Mouse (Mus musculus) kidney, embryonic 15.5 days (tissue): ENCODE data around the gene Hist1h3e. TPM values are rescaled to one million over a fixed set of nuclear protein-coding genes. Genes with fewer than 3 reads are reported as not detected.
"Not testable (repeated sequence)": the region's sequence is repeated elsewhere in the genome, so short reads cannot be mapped to it uniquely, and the experiment has no call there.

Source experiments
- ATAC-seq: fragments of 200-750 bp; cut with Nextera tagmentation; replicated peaks from 2 replicates; pipeline ENCODE4 v1.8.0; 2017; ENCODE audit warnings: moderate TSS enrichment; ENCODE audit not compliant: low FRiP score
- H3K27ac ChIP-seq: fragments of 300-500 bp; sonication (generic); 2 replicates; pipeline ENCODE4 v1.5.1; 2015; ENCODE audit warnings: mild to moderate bottlenecking, inconsistent platforms
- H3K27me3 ChIP-seq: fragments of 300-500 bp; sonication (generic); 2 replicates; pipeline ENCODE4 v1.6.1; 2015; ENCODE audit warnings: inconsistent platforms
- H3K36me3 ChIP-seq: fragments of 300-500 bp; sonication (generic); 2 replicates; pipeline ENCODE4 v1.6.1; 2015; ENCODE audit warnings: inconsistent platforms
- H3K4me1 ChIP-seq: fragments of 300-500 bp; sonication (generic); 2 replicates; pipeline ENCODE4 v1.6.1; 2015; ENCODE audit warnings: inconsistent platforms
- H3K4me2 ChIP-seq: fragments of 300-500 bp; sonication (generic); 2 replicates; pipeline ENCODE4 v1.6.1; 2015; ENCODE audit warnings: moderate library complexity, mild to moderate bottlenecking, inconsistent platforms
- H3K4me3 ChIP-seq: fragments of 300-500 bp; sonication (generic); replicated peaks from 2 replicates; pipeline ENCODE4 v1.5.1; 2015; ENCODE audit warnings: mild to moderate bottlenecking, inconsistent platforms
- H3K9ac ChIP-seq: fragments of 300-500 bp; sonication (generic); 2 replicates; pipeline ENCODE4 v1.6.1; 2015; ENCODE audit warnings: mild to moderate bottlenecking, inconsistent platforms
- H3K9me3 ChIP-seq: fragments of 300-500 bp; sonication (generic); replicated peaks from 2 replicates; pipeline ENCODE4 v1.6.1; 2016; ENCODE audit warnings: inconsistent platforms
- WGBS: fragments of 180-500 bp; shearing (Covaris S2); methylation state at CpG from one replicate; pipeline ENCODE4 v1.1.7; 2015; ENCODE audit warnings: mixed read lengths; 5-methylcytosine and 5-hydroxymethylcytosine counted together
- polyA plus RNA-seq: library from polyadenylated mRNA; unstranded; fragments of >200 nt; fragmentation: Nextera tagmentation; extraction: Ambion mirVana; gene quantifications from 2 replicates; pipeline ENCODE4 v1.2.1, GENCODE M21; 2015

Gene Hist1h3e
- polyA plus RNA-seq, 1 experiment from 2014 or later: 6.5 TPM

DNA sequence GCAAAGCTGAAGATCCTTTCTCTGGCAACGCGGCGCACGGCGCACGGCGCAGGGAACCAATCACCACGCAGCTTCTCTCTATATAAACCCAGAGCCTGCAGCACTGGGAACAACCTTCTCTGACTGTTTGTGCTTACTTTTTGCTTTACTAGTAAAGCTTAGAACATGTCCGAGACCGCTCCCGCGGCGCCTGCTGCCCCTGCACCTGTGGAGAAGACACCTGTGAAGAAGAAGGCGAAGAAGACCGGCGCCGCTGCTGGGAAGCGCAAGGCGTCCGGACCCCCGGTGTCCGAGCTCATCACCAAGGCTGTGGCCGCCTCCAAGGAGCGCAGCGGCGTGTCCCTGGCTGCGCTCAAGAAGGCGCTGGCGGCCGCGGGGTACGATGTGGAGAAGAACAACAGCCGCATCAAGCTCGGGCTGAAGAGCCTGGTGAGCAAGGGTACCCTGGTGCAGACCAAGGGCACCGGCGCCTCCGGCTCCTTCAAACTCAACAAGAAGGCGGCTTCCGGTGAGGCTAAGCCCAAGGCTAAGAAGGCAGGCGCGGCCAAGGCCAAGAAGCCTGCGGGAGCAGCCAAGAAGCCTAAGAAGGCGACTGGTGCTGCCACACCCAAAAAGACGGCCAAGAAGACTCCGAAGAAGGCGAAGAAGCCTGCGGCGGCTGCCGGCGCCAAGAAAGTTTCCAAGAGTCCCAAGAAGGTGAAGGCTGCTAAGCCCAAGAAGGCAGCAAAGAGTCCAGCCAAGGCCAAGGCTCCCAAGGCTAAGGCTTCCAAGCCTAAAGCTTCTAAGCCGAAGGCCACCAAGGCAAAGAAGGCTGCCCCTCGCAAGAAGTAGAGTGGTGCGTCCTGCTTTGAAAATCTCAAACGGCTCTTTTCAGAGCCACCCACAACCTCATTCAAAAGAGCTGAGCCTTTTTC lies 7.0 kb downstream of the Hist1h3e start:
- peak overlapping the region; percentile 87 for H3K9ac ChIP-seq
- peak overlapping the region; percentile 63 for H3K4me3 ChIP-seq
- peak overlapping the region; percentile 99 for H3K27ac ChIP-seq
- WGBS: under 1% methylated on average over 54 of the region's 54 CpGs
- no peaks in the 10 kb centered on the region for H3K9me3 ChIP-seq
- H3K4me2 ChIP-seq: peak overlapping the region; percentile 87
- H3K4me1 ChIP-seq: peaks cover 24% of the 10 kb centered on the region
- no peaks in the 10 kb centered on the region for H3K27me3 ChIP-seq
- ATAC-seq: peak; percentile 91
- no peaks in the 10 kb centered on the region for H3K36me3 ChIP-seq

- no peaks in the 10 kb centered on the region for H3K36me3 ChIP-seq
- peaks cover 24% of the 10 kb centered on the region for H3K4me1 ChIP-seq
- peak overlapping the region; percentile 63 for H3K4me3 ChIP-seq
- ATAC-seq: no peak
- WGBS: 23% methylated on average over 9 of the region's 9 CpGs
- no peaks in the 10 kb centered on the region for H3K27me3 ChIP-seq
- H3K9me3 ChIP-seq: no peaks in the 10 kb centered on the region
- peak overlapping the region; percentile 87 for H3K9ac ChIP-seq
- peak overlapping the region; percentile 99 for H3K27ac ChIP-seq
- peak overlapping the region; percentile 87 for H3K4me2 ChIP-seq
Measured at GRCm38 (mm10) chr13:23554393-23554792, 7.8 kb downstream of the Hist1h3e start.

DNA sequence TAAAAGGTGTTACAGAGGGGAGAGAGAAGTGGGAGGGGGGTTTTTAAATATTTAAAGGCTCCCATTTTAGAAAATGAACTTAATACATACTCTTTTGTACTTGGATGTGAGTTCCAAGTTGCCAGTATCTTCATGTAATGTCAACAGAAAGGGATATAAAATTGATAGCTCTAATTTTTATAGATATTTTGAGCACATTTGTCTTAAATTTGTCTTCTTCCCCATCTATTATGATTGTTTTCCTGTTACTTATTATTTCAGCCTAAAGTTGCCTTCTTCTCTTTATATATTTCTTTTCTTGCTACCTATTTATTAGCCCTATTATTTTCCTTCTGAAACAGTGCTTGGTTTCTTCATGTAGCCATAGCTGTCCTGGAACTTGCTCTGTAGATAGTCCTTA lies 9.2 kb downstream of the Hist1h3e start, which contains the start of gene Hist1h1d:
Gene Hist1h1d, plus strand, starts transcription at position 301 of the 400 bp plus-strand sequence.
- no peaks in the 10 kb centered on the region for H3K9me3 ChIP-seq
- peaks cover 24% of the 10 kb centered on the region for H3K4me1 ChIP-seq
- H3K27ac ChIP-seq: peak within 1 kb of the TSS; percentile 99
- no peaks in the 10 kb centered on the region for H3K27me3 ChIP-seq
- H3K4me3 ChIP-seq: no peak within 1 kb of the TSS
- H3K4me2 ChIP-seq: peak within 1 kb of the TSS; percentile 65
- H3K36me3 ChIP-seq: no peaks in the 10 kb centered on the region
- H3K9ac ChIP-seq: no peak within 1 kb of the TSS
- ATAC-seq: no peak

GRCm38 (mm10) chr13:23551931-23552914 lies 9.9 kb downstream of the Hist1h3e start:
- Histone ChIP-seq H3K4me3 (peak overlapping the region; percentile 51), H3K9ac (peak overlapping the region; percentile 39; the same call in 1 of the 2 replicates), H3K36me3 (no peaks in the 10 kb centered on the region), H3K4me2 (peak overlapping the region; percentile 65), H3K4me1 (peaks cover 24% of the 10 kb centered on the region), H3K27ac (peak overlapping the region; percentile 94), H3K27me3 (no peaks in the 10 kb centered on the region), H3K9me3 (no peaks in the 10 kb centered on the region)
- WGBS: 52% methylated on average over 8 of the region's 8 CpGs
- no peak for ATAC-seq

DNA sequence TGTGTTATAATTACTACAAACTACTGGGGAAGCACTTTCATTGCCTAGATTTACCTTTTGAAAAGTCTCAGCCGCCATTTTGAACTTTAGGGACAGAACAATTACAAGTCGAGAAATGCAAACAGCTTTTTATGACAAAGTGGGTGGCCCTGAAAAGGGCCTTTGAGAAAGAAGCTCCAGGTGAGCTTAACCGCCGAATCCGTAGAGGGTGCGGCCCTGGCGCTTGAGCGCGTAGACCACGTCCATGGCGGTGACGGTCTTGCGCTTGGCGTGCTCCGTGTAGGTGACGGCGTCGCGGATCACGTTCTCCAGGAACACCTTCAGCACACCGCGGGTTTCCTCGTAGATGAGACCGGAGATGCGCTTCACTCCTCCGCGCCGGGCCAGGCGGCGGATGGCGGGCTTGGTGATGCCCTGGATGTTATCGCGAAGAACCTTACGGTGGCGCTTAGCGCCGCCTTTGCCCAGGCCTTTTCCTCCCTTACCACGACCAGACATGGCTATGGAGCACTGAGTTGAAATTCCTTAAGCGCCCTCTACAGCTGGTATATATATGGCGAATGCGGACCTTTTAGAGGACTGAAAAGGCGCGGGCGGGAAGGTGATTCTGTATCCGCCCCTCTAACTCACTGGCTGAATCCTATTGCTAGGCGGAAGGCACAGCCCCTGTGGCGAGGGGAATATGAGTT lies 10.9 kb downstream of the Hist1h3e start, which contains the start of gene Hist1h4f:
Gene Hist1h4f, minus strand, starts transcription at position 503 of the 689 bp plus-strand sequence.
- WGBS: under 1% methylated on average over 47 of the region's 47 CpGs
- H3K27ac ChIP-seq: peak within 1 kb of the TSS; percentile 94
- not testable (repeated sequence) for H3K9me3 ChIP-seq

GRCm38 (mm10) chr13:23550761-23551145 lies 11.4 kb downstream of the Hist1h3e start:
- under 1% methylated on average over 3 of the region's 3 CpGs for WGBS
- H3K9ac ChIP-seq: peak overlapping the region; percentile 49
- no peaks in the 10 kb centered on the region for H3K9me3 ChIP-seq
- H3K27ac ChIP-seq: peak overlapping the region; percentile 94
- peak overlapping the region; percentile 65 for H3K4me2 ChIP-seq
- peaks cover 20% of the 10 kb centered on the region for H3K4me1 ChIP-seq
- peak overlapping the region; percentile 51 for H3K4me3 ChIP-seq
- ATAC-seq: no peak
- H3K36me3 ChIP-seq: no peaks in the 10 kb centered on the region
- H3K27me3 ChIP-seq: no peaks in the 10 kb centered on the region

More for the DNA sequence above, 10.9 kb downstream of the Hist1h3e start, which contains the start of gene Hist1h4f:
- not testable (repeated sequence) for H3K36me3 ChIP-seq, H3K27me3 ChIP-seq
- ATAC-seq: peak; percentile 83
- Histone ChIP-seq H3K9ac (peak within 1 kb of the TSS; percentile 49), H3K4me1 (peaks cover 20% of the 10 kb centered on the region), H3K4me2 (peak within 1 kb of the TSS; percentile 65), H3K4me3 (peak within 1 kb of the TSS; percentile 51)

GRCm38 (mm10) chr13:23546694-23547093 lies 15.5 kb downstream of the Hist1h3e start:
- no peak for ATAC-seq
- Histone ChIP-seq H3K9ac (no peak overlapping the region), H3K36me3 (no peaks in the 10 kb centered on the region), H3K9me3 (no peaks in the 10 kb centered on the region), H3K4me2 (no peak overlapping the region), H3K4me1 (peaks cover 14% of the 10 kb centered on the region), H3K27ac (peak overlapping the region; percentile 54), H3K4me3 (no peak overlapping the region), H3K27me3 (no peaks in the 10 kb centered on the region)
- 64% methylated on average over 5 of the region's 5 CpGs for WGBS

GRCm38 (mm10) chr13:23544787-23545120 lies 17.4 kb downstream of the Hist1h3e start:
- Histone ChIP-seq H3K4me3 (peak overlapping the region; percentile 50), H3K4me2 (peak overlapping the region; percentile 74), H3K9ac (peak overlapping the region; percentile 45), H3K4me1 (0 out of 2 replicates have a peak, but pooled peaks cover 13% of the 10 kb centered on the region), H3K27ac (peak overlapping the region; percentile 97)
- H3K36me3 ChIP-seq, ATAC-seq, H3K9me3 ChIP-seq, H3K27me3 ChIP-seq: not testable (repeated sequence)
- WGBS: under 1% methylated on average over 13 of the region's 14 CpGs

DNA sequence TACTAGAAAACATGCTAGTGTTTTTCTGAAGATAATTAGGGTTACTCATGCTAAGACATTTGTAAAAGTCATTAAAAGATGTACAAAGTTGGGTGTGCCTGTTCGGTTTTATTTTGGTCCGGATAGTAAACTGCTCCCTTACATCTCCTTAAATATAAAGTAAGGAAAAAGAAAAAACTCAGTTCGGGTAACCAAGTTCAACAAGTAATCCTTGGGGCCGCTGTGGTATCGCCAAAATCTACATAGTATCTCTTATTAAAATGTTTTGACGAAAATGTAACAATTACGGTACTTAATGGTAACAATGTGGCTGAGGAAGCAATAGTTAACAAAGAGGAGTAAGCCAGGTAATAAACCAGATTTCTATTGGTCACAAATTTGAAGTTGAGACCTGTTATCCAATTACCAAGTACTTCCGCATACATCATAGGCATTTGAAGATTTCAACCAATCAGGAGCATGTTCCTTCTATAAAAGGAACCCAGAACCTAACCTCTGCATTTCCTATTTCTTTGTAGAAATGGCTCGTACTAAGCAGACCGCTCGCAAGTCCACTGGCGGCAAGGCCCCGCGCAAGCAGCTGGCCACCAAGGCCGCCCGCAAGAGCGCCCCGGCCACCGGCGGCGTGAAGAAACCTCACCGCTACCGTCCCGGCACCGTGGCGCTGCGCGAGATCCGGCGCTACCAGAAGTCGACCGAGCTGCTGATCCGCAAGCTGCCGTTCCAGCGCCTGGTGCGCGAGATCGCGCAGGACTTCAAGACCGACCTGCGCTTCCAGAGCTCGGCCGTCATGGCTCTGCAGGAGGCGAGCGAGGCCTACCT lies 18.0 kb downstream of the Hist1h3e start, which contains the start of gene Hist1h3f:
Gene Hist1h3f, plus strand, starts transcription at position 88 of the 822 bp plus-strand sequence.
- peak within 1 kb of the TSS; percentile 97 for H3K27ac ChIP-seq
- ATAC-seq: peak; percentile 93
- no peaks in the 10 kb centered on the region for H3K9me3 ChIP-seq
- H3K36me3 ChIP-seq: no peaks in the 10 kb centered on the region
- H3K4me2 ChIP-seq: peak within 1 kb of the TSS; percentile 74
- under 1% methylated on average over 26 of the region's 45 CpGs for WGBS
- H3K27me3 ChIP-seq: no peaks in the 10 kb centered on the region
- peak within 1 kb of the TSS; percentile 52 for H3K4me3 ChIP-seq
- peak within 1 kb of the TSS; percentile 57 for H3K9ac ChIP-seq
- 0 out of 2 replicates have a peak, but pooled peaks cover 13% of the 10 kb centered on the region for H3K4me1 ChIP-seq

- not testable (repeated sequence) for H3K27me3 ChIP-seq, H3K36me3 ChIP-seq, H3K9me3 ChIP-seq
- Histone ChIP-seq H3K4me2 (peak within 1 kb of the TSS; percentile 74), H3K9ac (peak within 1 kb of the TSS; percentile 57), H3K4me3 (peak within 1 kb of the TSS; percentile 52), H3K27ac (peak within 1 kb of the TSS; percentile 97), H3K4me1 (peaks cover 16% of the 10 kb centered on the region; the same call in 1 of the 2 replicates)
- ATAC-seq: peak; percentile 95
- under 1% methylated on average over 28 of the region's 42 CpGs for WGBS
Measured at GRCm38 (mm10) chr13:23542999-23543607, 19.1 kb downstream of the Hist1h3e start, which contains the start of gene Hist1h2bh. Gene Hist1h2bh (minus strand): TSS chr13:23543392.
